In genomic region chr6:30072476-30072875, GRCm38 (mm10) we compare ENCODE assay signal across 16 mouse cellular contexts. TPM values are rescaled to one million over a fixed set of nuclear protein-coding genes. Genes with fewer than 3 reads are reported as not detected.
DNase-seq lines count a peak whose midpoint lies in the region; ATAC-seq and TF ChIP-seq lines count a peak whose summit lies in the region.
"Had no signal": no experiment of that assay in that cellular context is flagged by ENCODE, and none has a peak within 500 bp of the region (broad histone marks: within the 10 kb centered on the region; RNA-seq: fewer than 3 reads in every experiment).

No protein-coding gene starts in this region.

- H3K9ac ChIP-seq in CH12.LX (ENCODE audit: insufficient read depth, low read depth) = no peak overlapping the region
- H3K9ac ChIP-seq: forebrain, postnatal 0 days; hindbrain, embryonic 13.5 days; liver, embryonic 15.5 days had no signal

- ATAC-seq in neutrophil, adult 5-6 weeks (ENCODE audit: extremely low read depth, insufficient number of reproducible peaks, low FRiP score, poor library complexity, severe bottlenecking) = 0 out of 2 replicates have a peak, but pooled peaks have one; percentile 23
- no peak for ATAC-seq in granulocyte monocyte progenitor cell, adult 5-6 weeks (replicated peaks; ENCODE audit: poor library complexity, severe bottlenecking)
- ATAC-seq: activated CD4-positive, CD25-positive, alpha-beta regulatory T cell, adult 4 months; forebrain, postnatal 0 days had no signal

- peaks cover 2 to 36% of the 10 kb centered on the region in 2 experiments; a peak in 2 of 4 replicates for H3K4me1 ChIP-seq in CH12.LX (ENCODE audit: control insufficient read depth in 1 of 2, insufficient read depth in 2 of 2)

- peaks cover 11% of the 10 kb centered on the region for H3K79me2 ChIP-seq in CH12.LX (replicated peaks; ENCODE audit: control insufficient read depth, extremely low read depth, insufficient read depth, poor library complexity, severe bottlenecking)

- H3K4me2 ChIP-seq in CH12.LX (ENCODE audit: insufficient read depth, low read depth, poor library complexity, severe bottlenecking) = no peak overlapping the region
- H3K4me2 ChIP-seq: hindbrain, embryonic 13.5 days; liver, embryonic 15.5 days had no signal

- dilution Hi-C loops in CH12.LX (cut with MboI; ENCODE audit: extremely low pct_ligation_motif_present, extremely low pct_unique_long_range_greater_than_20kb, low sequenced_read_pairs) = no loop called here

- no peak overlapping the region for H3K27ac ChIP-seq in layer of hippocampus, adult 2 months
- H3K27ac ChIP-seq in CH12.LX (ENCODE audit: insufficient read depth, low read depth) = no peak overlapping the region
- H3K27ac ChIP-seq: hindbrain, embryonic 13.5 days; liver, embryonic 15.5 days; midbrain, embryonic 10.5 days had no signal

- TF ChIP-seq POLR2A in CH12.LX (IDR thresholded peaks at IDR 0.05; ENCODE audit: low read depth, low read length) = no peak

- no peak overlapping the region for H3K4me3 ChIP-seq in layer of hippocampus, adult 2 months
- no peak overlapping the region for H3K4me3 ChIP-seq in CH12.LX (replicated peaks in 1 of 3; ENCODE audit: low read depth in 2 of 3, low read length in 2 of 3, poor library complexity in 1 of 3)
- H3K4me3 ChIP-seq: hindbrain, embryonic 13.5 days; liver, embryonic 15.5 days; midbrain, embryonic 10.5 days; myocyte had no signal

- DNase-seq in layer of hippocampus, adult 2 months (ENCODE audit: low spot score in 2 of 2) = no peak
- DNase-seq in layer of hippocampus, postnatal 36 days = no peak
- peak; percentile 36 for DNase-seq in 416B (ENCODE audit: low read depth)
- DNase-seq in CH12.LX (ENCODE audit: extremely low read depth) = no peak
- DNase-seq in frontal cortex, postnatal 10 days (ENCODE audit: low spot score in 2 of 2) = no peak
- DNase-seq: adrenal gland, postnatal 36 days; forebrain, postnatal 0 days; gastrocnemius, postnatal 36 days; layer of hippocampus, adult 9-11 months had no signal

- TF ChIP-seq RAD21 in CH12.LX (IDR thresholded peaks at IDR 0.05; ENCODE audit: low read depth, low read length) = no peak; the same call in none of the 2 replicates

- no peak for TF ChIP-seq EP300 in CH12.LX (IDR thresholded peaks at IDR 0.05; ENCODE audit: low read length)

- peak; percentile 55 for TF ChIP-seq CTCF in layer of hippocampus, adult 2 months (conservative IDR thresholded peaks at IDR 0.05)
- TF ChIP-seq CTCF in CH12.LX (conservative IDR thresholded peaks at IDR 0.05 in 1 of 2, IDR thresholded peaks at IDR 0.05 in 1 of 2; ENCODE audit: low read depth in 2 of 2, low read length in 2 of 2) = peak; percentile 26 to 47; a peak in 3 of 4 replicates

- in situ Hi-C loops in CH12.LX (cut with MboI; ENCODE audit: low pct_ligation_motif_present, low pct_unique_long_range_greater_than_20kb, low sequenced_read_pairs) = no loop called here

- no peaks in the 10 kb centered on the region for H3K9me3 ChIP-seq in CH12.LX (replicated peaks; ENCODE audit: low read length)
- H3K9me3 ChIP-seq: hindbrain, embryonic 13.5 days; liver, embryonic 15.5 days; midbrain, embryonic 10.5 days had no signal

- peaks cover 0 to 15% of the 10 kb centered on the region in 2 experiments for H3K36me3 ChIP-seq in CH12.LX (replicated peaks in 1 of 2; ENCODE audit: control insufficient read depth in 1 of 2, insufficient read depth in 1 of 2, low read length in 1 of 2)
- H3K36me3 ChIP-seq: hindbrain, embryonic 13.5 days; liver, embryonic 15.5 days; midbrain, embryonic 10.5 days had no signal

- no peaks in the 10 kb centered on the region for H3K27me3 ChIP-seq in CH12.LX (replicated peaks)
- H3K27me3 ChIP-seq: hindbrain, embryonic 13.5 days; liver, embryonic 15.5 days had no signal

TF ChIP-seq in CH12.LX, 34 proteins besides CTCF, POLR2A, EP300 and RAD21:
- TF ChIP-seq SMC3 (IDR thresholded peaks at IDR 0.05; ENCODE audit: low read depth, low read length) = peak; percentile 49; the same call in 1 of the 2 replicates
- no peak for TF ChIP-seq HCFC1 (IDR thresholded peaks at IDR 0.05; ENCODE audit: low read depth, low read length)

RNA-seq across cellular contexts. Expression of gene Nrf1, which starts 24.7 kb away (rescaled TPM):
- total RNA-seq in layer of hippocampus, adult 2 months (2021) = 10 to 100 TPM; 25.9 to 26.0 TPM
- 10 to 100 TPM; 20.1 to 21.5 TPM for total RNA-seq in layer of hippocampus, postnatal 36 days (2021)
- total RNA-seq in CH12.LX (2012; rRNA removed) (51.3 and 58.8 TPM in 2 replicates), CH12.LX (2014; rRNA removed) (62.9 and 74.6 TPM in 2 replicates)
- 41.3 and 43.6 TPM in 2 replicates for polyA plus RNA-seq in CH12.LX (2012; ENCODE audit: insufficient read length, low read depth)
- 91.0 and 106 TPM in 2 replicates for total RNA-seq in neutrophil, adult 5-6 weeks (2017)
- total RNA-seq in granulocyte monocyte progenitor cell, adult 5-6 weeks (2014; fragmentation: Nextera tagmentation) = 44.7 and 45.4 TPM in 2 replicates
- total RNA-seq in granulocyte monocyte progenitor cell, adult 5-6 weeks (2017) = 47.8 and 49.0 TPM in 2 replicates
